38 mouse cellular contexts compared by ENCODE assay signal in genomic region chr2:164528557-164528956, GRCm38 (mm10). TPM values are rescaled to one million over a fixed set of nuclear protein-coding genes. Genes with fewer than 3 reads are reported as not detected.
"Had no signal": no experiment of that assay in that cellular context is flagged by ENCODE, and none has a peak within 500 bp of the region (broad histone marks: within the 10 kb centered on the region; RNA-seq: fewer than 3 reads in every experiment).

No protein-coding gene starts in this region.

- H3K27ac ChIP-seq: heart, embryonic 10.5 days; hindbrain, embryonic 10.5 days; hindbrain, embryonic 13.5 days; hindbrain, embryonic 15.5 days; hindbrain, postnatal 0 days; kidney, embryonic 15.5 days; kidney, postnatal 0 days; layer of hippocampus, adult 2 months; left cerebral cortex, adult 2 months; limb, embryonic 10.5 days; limb, embryonic 12.5 days had no signal

- ATAC-seq: hindbrain, postnatal 0 days; intestine, embryonic 16.5 days had no signal

- H3K36me3 ChIP-seq: heart, embryonic 10.5 days; heart, embryonic 12.5 days; hindbrain, embryonic 10.5 days; hindbrain, embryonic 13.5 days; hindbrain, embryonic 15.5 days; kidney, embryonic 15.5 days; limb, embryonic 10.5 days; limb, embryonic 12.5 days had no signal

- H3K4me2 ChIP-seq: heart, embryonic 12.5 days; hindbrain, embryonic 13.5 days; hindbrain, embryonic 15.5 days; kidney, embryonic 15.5 days; limb, embryonic 12.5 days; liver, embryonic 11.5 days had no signal

- DNase-seq: gastrocnemius, postnatal 14 days; gastrocnemius, postnatal 36 days; heart, adult 18-20 months; heart, postnatal 10 days; heart, postnatal 4 days; kidney, adult 11 months; kidney, adult 2 months; kidney, adult 9 months; kidney, postnatal 14 days; kidney, postnatal 36 days; liver had no signal

- H3K9ac ChIP-seq: heart, embryonic 12.5 days; hindbrain, embryonic 13.5 days; hindbrain, embryonic 15.5 days; kidney, embryonic 15.5 days; limb, embryonic 12.5 days had no signal

- H3K27me3 ChIP-seq: hindbrain, embryonic 13.5 days; hindbrain, embryonic 15.5 days; kidney, embryonic 15.5 days; limb, embryonic 12.5 days had no signal

- H3K4me1 ChIP-seq: heart, embryonic 10.5 days; heart, embryonic 12.5 days; hindbrain, embryonic 10.5 days; hindbrain, embryonic 13.5 days; hindbrain, embryonic 15.5 days; kidney, embryonic 15.5 days; limb, embryonic 10.5 days; limb, embryonic 12.5 days had no signal

- H3K9me3 ChIP-seq: hindbrain, embryonic 15.5 days; kidney, embryonic 15.5 days had no signal

- H3K4me3 ChIP-seq: heart, embryonic 10.5 days; heart, embryonic 12.5 days; hindbrain, embryonic 10.5 days; hindbrain, embryonic 13.5 days; hindbrain, embryonic 15.5 days; kidney, embryonic 15.5 days; layer of hippocampus, adult 2 months; left cerebral cortex, adult 2 months; limb, embryonic 10.5 days; limb, embryonic 12.5 days had no signal

RNA-seq across cellular contexts. Expression of gene Wfdc2, which starts 33.7 kb away (rescaled TPM):
- total RNA-seq: gastrocnemius, adult 18-20 months; gastrocnemius, adult 8-10 months; gastrocnemius, postnatal 14 days; layer of hippocampus, adult 2 months; left cerebral cortex, postnatal 36 days had no signal

RNA-seq across cellular contexts. Expression of gene Spint3, which starts 44.7 kb away (rescaled TPM):
- total RNA-seq: gastrocnemius, adult 18-20 months; gastrocnemius, adult 8-10 months; gastrocnemius, postnatal 14 days; gastrocnemius, postnatal 36 days; heart, adult 18-20 months; heart, adult 8-10 months; heart, postnatal 10 days; heart, postnatal 25 days; heart, postnatal 4 days; hindbrain, postnatal 0 days; layer of hippocampus, adult 2 months; layer of hippocampus, postnatal 10 days; layer of hippocampus, postnatal 25 days; left cerebral cortex, adult 2 months; left cerebral cortex, postnatal 14 days; left cerebral cortex, postnatal 36 days had no signal
- polyA plus RNA-seq: heart, embryonic 10.5 days; heart, embryonic 12.5 days; heart, embryonic 14.5 days; heart, embryonic 16.5 days; hindbrain, embryonic 10.5 days; hindbrain, embryonic 13.5 days; hindbrain, embryonic 15.5 days; hindbrain, postnatal 0 days; intestine, embryonic 14.5 days; intestine, embryonic 16.5 days; kidney, adult 2 months; kidney, embryonic 15.5 days; kidney, postnatal 0 days; limb, embryonic 10.5 days; limb, embryonic 12.5 days; limb, embryonic 14.5 days; liver, embryonic 11.5 days had no signal

RNA-seq across cellular contexts. Expression of gene Trp53tg5, which starts 55.0 kb away (rescaled TPM):
- total RNA-seq: gastrocnemius, adult 18-20 months; gastrocnemius, adult 8-10 months; gastrocnemius, postnatal 14 days; gastrocnemius, postnatal 36 days; heart, adult 18-20 months; heart, adult 8-10 months; heart, postnatal 10 days; heart, postnatal 25 days; heart, postnatal 4 days; hindbrain, postnatal 0 days; layer of hippocampus, adult 2 months; layer of hippocampus, postnatal 10 days; layer of hippocampus, postnatal 25 days; left cerebral cortex, adult 2 months; left cerebral cortex, postnatal 14 days; left cerebral cortex, postnatal 36 days had no signal
- polyA plus RNA-seq: gonadal fat pad, adult 2 months; heart, embryonic 10.5 days; heart, embryonic 14.5 days; heart, embryonic 16.5 days; hindbrain, embryonic 10.5 days; hindbrain, embryonic 15.5 days; hindbrain, postnatal 0 days; intestine, embryonic 14.5 days; intestine, embryonic 16.5 days; kidney, adult 2 months; kidney, embryonic 15.5 days; kidney, postnatal 0 days; limb, embryonic 10.5 days; limb, embryonic 12.5 days; limb, embryonic 14.5 days; liver, embryonic 11.5 days had no signal
